Comparison of ENCODE assay signal across 9 mouse cellular contexts in the genomic region with DNA sequence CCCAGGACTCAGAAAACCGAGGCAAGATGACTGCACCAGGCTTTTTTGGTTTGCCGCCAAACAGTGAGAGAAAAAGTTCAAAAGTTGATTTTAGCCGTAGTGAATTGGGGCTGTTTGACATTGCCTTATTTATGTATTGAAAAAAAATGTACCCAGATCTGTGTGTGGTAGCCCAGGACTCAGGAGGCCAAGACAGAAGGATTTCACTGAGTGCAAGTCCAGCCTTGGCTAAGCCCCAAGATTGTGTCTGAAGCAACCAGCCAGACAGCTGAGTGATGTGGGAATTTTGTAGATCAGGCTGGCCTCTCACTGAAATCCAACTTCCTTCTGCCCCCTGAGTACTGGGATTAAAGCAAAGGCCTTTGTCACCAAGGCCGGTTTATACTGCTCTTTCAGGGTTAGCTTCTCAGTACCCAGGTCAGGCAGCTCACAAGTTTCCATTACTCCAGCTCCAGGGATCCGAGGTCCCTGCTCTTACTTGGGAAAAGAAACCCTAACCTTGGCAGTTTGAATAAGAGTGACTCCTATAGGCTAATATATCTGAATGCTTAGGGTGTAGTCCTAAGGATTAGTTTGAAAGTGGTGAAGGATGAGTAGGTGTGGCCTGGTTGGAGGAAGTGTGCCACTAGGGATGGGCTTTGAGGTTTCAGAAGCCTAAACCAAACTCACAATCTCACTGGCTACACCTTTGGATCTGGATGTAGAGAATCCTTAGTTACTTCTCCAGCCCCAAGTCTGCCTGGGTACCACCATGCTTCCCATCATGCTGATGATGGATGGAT. TPM values are rescaled to one million over a fixed set of nuclear protein-coding genes. Genes with fewer than 3 reads are reported as not detected.
DNase-seq lines count a peak whose midpoint lies in the region; ATAC-seq and TF ChIP-seq lines count a peak whose summit lies in the region.
"Had no signal": no experiment of that assay in that cellular context is flagged by ENCODE, and none has a peak within 500 bp of the region (broad histone marks: within the 10 kb centered on the region; RNA-seq: fewer than 3 reads in every experiment).

No protein-coding gene starts in this region.

- peak overlapping the region; percentile 55 for H3K4me3 ChIP-seq in C2C12 (ENCODE audit: insufficient read depth, poor library complexity, severe bottlenecking)
- H3K4me3 ChIP-seq in embryonic facial prominence, embryonic 15.5 days (replicated peaks) = peak overlapping the region; percentile 83
- peak overlapping the region; percentile 74 for H3K4me3 ChIP-seq in kidney, embryonic 15.5 days (replicated peaks)
- peak overlapping the region; percentile 63 for H3K4me3 ChIP-seq in midbrain, embryonic 15.5 days
- no peak overlapping the region; the same call in 1 of the 2 replicates for H3K4me3 ChIP-seq in thymus, adult 2 months (ENCODE audit: control insufficient read depth, insufficient read depth, low read length)

- peaks cover 21% of the 10 kb centered on the region for H3K79me3 ChIP-seq in C2C12 (ENCODE audit: low read depth)

- peaks cover 39% of the 10 kb centered on the region for H3K79me2 ChIP-seq in C2C12 (ENCODE audit: control insufficient read depth, insufficient read depth)

- peak overlapping the region; percentile 93; the same call in 1 of the 2 replicates for H3K27ac ChIP-seq in embryonic facial prominence, embryonic 15.5 days (replicated peaks)
- H3K27ac ChIP-seq in kidney, embryonic 15.5 days = 0 out of 2 replicates have a peak overlapping the region, but pooled peaks have one; percentile 91
- 0 out of 2 replicates have a peak overlapping the region, but pooled peaks have one; percentile 84 for H3K27ac ChIP-seq in midbrain, embryonic 15.5 days
- H3K27ac ChIP-seq in thymus, adult 2 months (ENCODE audit: control insufficient read depth, insufficient read depth, low read length) = no peak overlapping the region

- WGBS in embryonic facial prominence, embryonic 15.5 days = 34% methylated on average over 5 of the region's 5 CpGs
- 35% methylated on average over 5 of the region's 5 CpGs for WGBS in kidney, embryonic 15.5 days
- 37% methylated on average over 5 of the region's 5 CpGs for WGBS in midbrain, embryonic 15.5 days
- WGBS in thymus, adult 2 months = 74% methylated on average over 5 of the region's 5 CpGs

- H3K9me3 ChIP-seq in embryonic facial prominence, embryonic 15.5 days (replicated peaks) = no peaks in the 10 kb centered on the region
- no peaks in the 10 kb centered on the region for H3K9me3 ChIP-seq in kidney, embryonic 15.5 days (replicated peaks)
- H3K9me3 ChIP-seq in midbrain, embryonic 15.5 days = no peaks in the 10 kb centered on the region

- H3K36me3 ChIP-seq in C2C12 (ENCODE audit: control insufficient read depth, insufficient read depth) = peaks cover 23% of the 10 kb centered on the region
- peaks cover 28% of the 10 kb centered on the region for H3K36me3 ChIP-seq in embryonic facial prominence, embryonic 15.5 days
- peaks cover 28% of the 10 kb centered on the region for H3K36me3 ChIP-seq in kidney, embryonic 15.5 days
- peaks cover 15% of the 10 kb centered on the region for H3K36me3 ChIP-seq in midbrain, embryonic 15.5 days (replicated peaks)
- H3K36me3 ChIP-seq in thymus, adult 2 months (ENCODE audit: control insufficient read depth, insufficient read depth, low read length) = peaks cover 16% of the 10 kb centered on the region

- DNase-seq in cerebellum, adult 11 months = peak; percentile 20
- DNase-seq in cerebellum, adult 11-12 months = no peak
- no peak for DNase-seq in layer of hippocampus, adult 9-10 months (ENCODE audit: low spot score)
- no peak for DNase-seq in thymus, adult 2 months

- no peak overlapping the region for H3ac ChIP-seq in C2C12 (ENCODE audit: control insufficient read depth, insufficient read length, low read depth)

- no peaks in the 10 kb centered on the region for H3K27me3 ChIP-seq in C2C12 (ENCODE audit: control insufficient read depth, insufficient read depth, insufficient read length)
- no peaks in the 10 kb centered on the region for H3K27me3 ChIP-seq in embryonic facial prominence, embryonic 15.5 days
- H3K27me3 ChIP-seq in kidney, embryonic 15.5 days = no peaks in the 10 kb centered on the region
- no peaks in the 10 kb centered on the region for H3K27me3 ChIP-seq in midbrain, embryonic 15.5 days (replicated peaks)
- no peaks in the 10 kb centered on the region for H3K27me3 ChIP-seq in thymus, adult 2 months (ENCODE audit: control insufficient read depth, insufficient read depth, low read length)

- peak overlapping the region; percentile 65 for H3K4me2 ChIP-seq in embryonic facial prominence, embryonic 15.5 days (replicated peaks)
- H3K4me2 ChIP-seq in kidney, embryonic 15.5 days = peak overlapping the region; percentile 85
- H3K4me2 ChIP-seq in midbrain, embryonic 15.5 days = peak overlapping the region; percentile 62

- TF ChIP-seq CTCF in C2C12 (IDR thresholded peaks at IDR 0.05; ENCODE audit: control insufficient read depth, insufficient read depth, insufficient read length) = no peak
- no peak for TF ChIP-seq CTCF in thymus, adult 2 months (IDR thresholded peaks at IDR 0.05; ENCODE audit: borderline replicate concordance, control insufficient read depth, extremely low read depth, insufficient read depth, low read length, poor library complexity)

- peaks cover 18% of the 10 kb centered on the region for H3K4me1 ChIP-seq in embryonic facial prominence, embryonic 15.5 days
- peaks cover 15% of the 10 kb centered on the region for H3K4me1 ChIP-seq in kidney, embryonic 15.5 days
- H3K4me1 ChIP-seq in midbrain, embryonic 15.5 days = peaks cover 22% of the 10 kb centered on the region
- H3K4me1 ChIP-seq in thymus, adult 2 months (replicated peaks; ENCODE audit: control insufficient read depth, insufficient read depth, low read length) = peaks cover 10% of the 10 kb centered on the region

- no peak for ATAC-seq in embryonic facial prominence, embryonic 15.5 days (ENCODE audit: insufficient number of reproducible peaks, low FRiP score, low TSS enrichment, low read depth)
- ATAC-seq in kidney, embryonic 15.5 days (replicated peaks; ENCODE audit: low FRiP score) = no peak
- no peak for ATAC-seq in midbrain, embryonic 15.5 days (replicated peaks)

- peak overlapping the region; percentile 56; the same call in 1 of the 2 replicates for H3K9ac ChIP-seq in embryonic facial prominence, embryonic 15.5 days
- H3K9ac ChIP-seq in kidney, embryonic 15.5 days = peak overlapping the region; percentile 56; the same call in 1 of the 2 replicates
- H3K9ac ChIP-seq in midbrain, embryonic 15.5 days = peak overlapping the region; percentile 61; the same call in 1 of the 2 replicates

- no peak for TF ChIP-seq POLR2A in thymus, adult 2 months (IDR thresholded peaks at IDR 0.05; ENCODE audit: control insufficient read depth, extremely low read depth, insufficient read depth, low read length, poor library complexity)

TF ChIP-seq in C2C12, 6 proteins besides CTCF, POLR2A, EP300 and RAD21:
- no peak for TF ChIP-seq MYOG (IDR thresholded peaks at IDR 0.05; ENCODE audit: control insufficient read depth, extremely low read depth, insufficient read length)
- TF ChIP-seq USF1 (IDR thresholded peaks at IDR 0.05; ENCODE audit: low read depth) = no peak
- no peak for TF ChIP-seq MAX (IDR thresholded peaks at IDR 0.05)
- no peak for TF ChIP-seq FOSL1 (IDR thresholded peaks at IDR 0.05; ENCODE audit: insufficient read depth, low read length, poor library complexity, severe bottlenecking)
- TF ChIP-seq CEBPB (IDR thresholded peaks at IDR 0.05; ENCODE audit: low read depth) = no peak
- TF ChIP-seq MYOD1 (IDR thresholded peaks at IDR 0.05; ENCODE audit: control insufficient read depth, insufficient read length, low read depth) = no peak
TF ChIP-seq in C2C12: peak in this region for 0.

RNA-seq across cellular contexts. Expression of a gene that starts 1.4 kb away (rescaled TPM):
- 13.6 TPM for polyA plus RNA-seq in C2C12 (2012; fragmentation: generic; extraction: Trizol)
- polyA plus RNA-seq in embryonic facial prominence, embryonic 15.5 days (2015; fragmentation: Nextera tagmentation; extraction: Ambion mirVana) = 43.4 and 47.8 TPM in 2 replicates
- polyA plus RNA-seq in kidney, embryonic 15.5 days (2015; fragmentation: Nextera tagmentation; extraction: Ambion mirVana) = 36.1 and 39.3 TPM in 2 replicates
- polyA plus RNA-seq in midbrain, embryonic 15.5 days (2015; fragmentation: Nextera tagmentation; extraction: Ambion mirVana) = 75.8 and 79.0 TPM in 2 replicates
- polyA plus RNA-seq in thymus, adult 2 months (2012; rRNA removed) = 33.5 and 37.9 TPM in 2 replicates

RNA-seq across cellular contexts. Expression of a gene that starts 13.1 kb away (rescaled TPM):
- 45.9 TPM for polyA plus RNA-seq in C2C12 (2012; fragmentation: generic; extraction: Trizol)
- 4.0 and 5.8 TPM in 2 replicates for polyA plus RNA-seq in embryonic facial prominence, embryonic 15.5 days (2015; fragmentation: Nextera tagmentation; extraction: Ambion mirVana)
- 5.2 and 5.3 TPM in 2 replicates for polyA plus RNA-seq in kidney, embryonic 15.5 days (2015; fragmentation: Nextera tagmentation; extraction: Ambion mirVana)
- polyA plus RNA-seq in midbrain, embryonic 15.5 days (2015; fragmentation: Nextera tagmentation; extraction: Ambion mirVana) = 3.0 and 4.3 TPM in 2 replicates
- polyA plus RNA-seq in thymus, adult 2 months (2012; rRNA removed) = 16.5 and 17.8 TPM in 2 replicates

RNA-seq across cellular contexts. Expression of a gene that starts 20.6 kb away (rescaled TPM):
- 200 TPM for polyA plus RNA-seq in C2C12 (2012; fragmentation: generic; extraction: Trizol)
- polyA plus RNA-seq in embryonic facial prominence, embryonic 15.5 days (2015; fragmentation: Nextera tagmentation; extraction: Ambion mirVana) = 221 and 230 TPM in 2 replicates
- polyA plus RNA-seq in kidney, embryonic 15.5 days (2015; fragmentation: Nextera tagmentation; extraction: Ambion mirVana) = 206 and 211 TPM in 2 replicates
- polyA plus RNA-seq in midbrain, embryonic 15.5 days (2015; fragmentation: Nextera tagmentation; extraction: Ambion mirVana) = 224 and 232 TPM in 2 replicates
- 197 and 243 TPM in 2 replicates for polyA plus RNA-seq in thymus, adult 2 months (2012; rRNA removed)

RNA-seq across cellular contexts. Expression of a gene that starts 24.7 kb away (rescaled TPM):
- polyA plus RNA-seq in C2C12 (2012; fragmentation: generic; extraction: Trizol) = 0.07 TPM
- polyA plus RNA-seq in embryonic facial prominence, embryonic 15.5 days (2015; fragmentation: Nextera tagmentation; extraction: Ambion mirVana) = 0.16 TPM in 1 of 2 replicates, not detected in the other
- 0.84 and 0.87 TPM in 2 replicates for polyA plus RNA-seq in kidney, embryonic 15.5 days (2015; fragmentation: Nextera tagmentation; extraction: Ambion mirVana)
- 0.20 and 0.27 TPM in 2 replicates for polyA plus RNA-seq in midbrain, embryonic 15.5 days (2015; fragmentation: Nextera tagmentation; extraction: Ambion mirVana)
- polyA plus RNA-seq in thymus, adult 2 months (2012; rRNA removed) = not detected in 2 replicates
- polyA plus RNA-seq: large intestine, adult 2 months had no signal
